Mouse (Mus musculus): Measurements from ENCODE around the gene Rgcc. TPM values are rescaled to one million over a fixed set of nuclear protein-coding genes. Genes with fewer than 3 reads are reported as not detected.

The Rgcc gene
- total and polyA plus RNA-seq, 3 experiments: 2.2 to 5.2 (median 2.3) TPM

DNA sequence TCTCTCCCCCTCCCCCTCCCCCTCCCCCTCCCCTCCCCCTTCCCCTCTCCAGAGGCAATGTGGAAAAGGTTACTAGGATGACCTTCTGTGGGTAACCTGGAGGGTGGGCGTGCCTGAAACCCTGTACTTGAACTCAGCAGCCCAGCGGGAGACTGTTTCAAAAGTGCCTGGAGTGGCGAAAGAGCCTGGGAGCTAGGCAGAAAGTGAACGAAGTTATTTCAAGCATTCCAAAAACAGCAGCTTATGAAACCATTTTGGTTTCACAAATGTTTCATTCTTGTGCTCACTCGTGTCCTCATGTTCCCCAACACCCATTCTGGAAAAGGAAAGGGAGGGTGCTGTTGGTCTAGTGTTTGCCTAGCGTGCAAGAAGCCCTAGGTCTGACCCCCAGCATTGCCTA is 1.6 kb downstream of the Rgcc start:
- H3K4me1 ChIP-seq (ENCODE audit: control insufficient read depth in 1 of 2, insufficient read depth in 2 of 2): peaks cover 10 to 43% of the 10 kb centered on the region in 2 experiments
- H3K79me2 ChIP-seq (replicated peaks; ENCODE audit: control insufficient read depth, extremely low read depth, insufficient read depth, poor library complexity, severe bottlenecking): no peaks in the 10 kb centered on the region
- TF ChIP-seq MEF2A (IDR thresholded peaks at IDR 0.05; ENCODE audit: borderline replicate concordance, low read depth, low read length): peak; percentile 22; the same call in 1 of the 2 replicates
- TF ChIP-seq RCOR1 (conservative IDR thresholded peaks at IDR 0.05; ENCODE audit: low read depth, low read length): no peak
- no peaks in the 10 kb centered on the region for H3K36me3 ChIP-seq (replicated peaks in 1 of 2; ENCODE audit: control insufficient read depth in 1 of 2, insufficient read depth in 1 of 2, low read length in 1 of 2)
- H3K9me3 ChIP-seq (replicated peaks; ENCODE audit: low read length): peaks cover 3% of the 10 kb centered on the region
- H3K27me3 ChIP-seq (replicated peaks): peaks cover 17% of the 10 kb centered on the region
- no peak overlapping the region for H3K27ac ChIP-seq (ENCODE audit: insufficient read depth, low read depth)
- H3K9ac ChIP-seq (ENCODE audit: insufficient read depth, low read depth): no peak overlapping the region
- no peak for DNase-seq (ENCODE audit: extremely low read depth)
- dilution Hi-C loops (cut with MboI; ENCODE audit: extremely low pct_ligation_motif_present, extremely low pct_unique_long_range_greater_than_20kb, low sequenced_read_pairs) (no loop called here), in situ Hi-C loops (cut with MboI; ENCODE audit: low pct_ligation_motif_present, low pct_unique_long_range_greater_than_20kb, low sequenced_read_pairs) (loop anchor here (5.0 to 10.0 kb wide), 2 partner anchors 32 to 175 kb away; no protein-coding TSS in a partner anchor)
- 0 out of 2 replicates have a peak overlapping the region, but pooled peaks have one; percentile 73 for H3K4me2 ChIP-seq (ENCODE audit: insufficient read depth, low read depth, poor library complexity, severe bottlenecking)
- no peak overlapping the region for H3K4me3 ChIP-seq (replicated peaks in 1 of 3; ENCODE audit: low read depth in 2 of 3, low read length in 2 of 3, poor library complexity in 1 of 3)

DNA sequence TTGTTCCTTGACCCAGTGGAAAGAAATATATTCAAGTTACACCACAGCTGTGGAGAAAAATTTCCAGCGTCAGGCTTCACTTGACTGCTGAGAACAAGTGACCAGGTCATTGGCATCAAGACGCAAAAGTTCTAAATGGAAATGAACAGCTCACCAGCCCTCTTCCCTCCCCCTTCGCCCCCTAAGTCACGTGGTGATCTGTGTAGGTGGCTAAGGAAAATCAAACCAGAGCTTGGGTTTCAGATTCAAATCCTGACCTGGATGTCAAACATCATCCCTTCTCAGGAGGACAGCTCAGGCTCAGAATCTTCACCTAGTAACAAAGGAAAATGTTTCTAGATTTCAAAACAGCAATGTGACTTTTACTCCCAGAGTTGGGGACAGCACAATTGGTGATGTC is 2.2 kb downstream of the Rgcc start:
- Histone ChIP-seq H3K4me2 (ENCODE audit: insufficient read depth, low read depth, poor library complexity, severe bottlenecking) (no peak overlapping the region), H3K36me3 (replicated peaks in 1 of 2; ENCODE audit: control insufficient read depth in 1 of 2, insufficient read depth in 1 of 2, low read length in 1 of 2) (no peaks in the 10 kb centered on the region), H3K27ac (ENCODE audit: insufficient read depth, low read depth) (no peak overlapping the region), H3K4me1 (ENCODE audit: control insufficient read depth in 1 of 2, insufficient read depth in 2 of 2) (peaks cover 10 to 45% of the 10 kb centered on the region in 2 experiments), H3K79me2 (replicated peaks; ENCODE audit: control insufficient read depth, extremely low read depth, insufficient read depth, poor library complexity, severe bottlenecking) (no peaks in the 10 kb centered on the region), H3K9me3 (replicated peaks; ENCODE audit: low read length) (peaks cover 3% of the 10 kb centered on the region), H3K4me3 (replicated peaks in 1 of 3; ENCODE audit: low read depth in 2 of 3, low read length in 2 of 3, poor library complexity in 1 of 3) (no peak overlapping the region), H3K9ac (ENCODE audit: insufficient read depth, low read depth) (no peak overlapping the region), H3K27me3 (replicated peaks) (peaks cover 17% of the 10 kb centered on the region)
- dilution Hi-C loops (cut with MboI; ENCODE audit: extremely low pct_ligation_motif_present, extremely low pct_unique_long_range_greater_than_20kb, low sequenced_read_pairs) (no loop called here), in situ Hi-C loops (cut with MboI; ENCODE audit: low pct_ligation_motif_present, low pct_unique_long_range_greater_than_20kb, low sequenced_read_pairs) (no loop called here)
- DNase-seq (ENCODE audit: extremely low read depth): no peak
- TF ChIP-seq ETS1 (conservative IDR thresholded peaks at IDR 0.05; ENCODE audit: low read depth, low read length) (peak; percentile 18; the same call in 1 of the 2 replicates), EP300 (IDR thresholded peaks at IDR 0.05; ENCODE audit: low read length) (peak; percentile 25; the same call in 1 of the 2 replicates), USF1 (IDR thresholded peaks at IDR 0.05; ENCODE audit: low read depth, low read length) (peak; percentile 61), KAT2A (IDR thresholded peaks at IDR 0.05; ENCODE audit: insufficient replicate concordance, low read length) (no peak), BHLHE40 (IDR thresholded peaks at IDR 0.05; ENCODE audit: low read depth, low read length) (peak; percentile 34; the same call in 1 of the 2 replicates), GABPA (IDR thresholded peaks at IDR 0.05; ENCODE audit: insufficient replicate concordance, low read depth, low read length) (no peak), USF2 (conservative IDR thresholded peaks at IDR 0.05; ENCODE audit: low read depth, low read length) (peak; percentile 50), ZC3H11A (IDR thresholded peaks at IDR 0.05; ENCODE audit: low read depth, low read length) (no peak), TBP (conservative IDR thresholded peaks at IDR 0.05; ENCODE audit: low read depth, low read length) (no peak)

DNA sequence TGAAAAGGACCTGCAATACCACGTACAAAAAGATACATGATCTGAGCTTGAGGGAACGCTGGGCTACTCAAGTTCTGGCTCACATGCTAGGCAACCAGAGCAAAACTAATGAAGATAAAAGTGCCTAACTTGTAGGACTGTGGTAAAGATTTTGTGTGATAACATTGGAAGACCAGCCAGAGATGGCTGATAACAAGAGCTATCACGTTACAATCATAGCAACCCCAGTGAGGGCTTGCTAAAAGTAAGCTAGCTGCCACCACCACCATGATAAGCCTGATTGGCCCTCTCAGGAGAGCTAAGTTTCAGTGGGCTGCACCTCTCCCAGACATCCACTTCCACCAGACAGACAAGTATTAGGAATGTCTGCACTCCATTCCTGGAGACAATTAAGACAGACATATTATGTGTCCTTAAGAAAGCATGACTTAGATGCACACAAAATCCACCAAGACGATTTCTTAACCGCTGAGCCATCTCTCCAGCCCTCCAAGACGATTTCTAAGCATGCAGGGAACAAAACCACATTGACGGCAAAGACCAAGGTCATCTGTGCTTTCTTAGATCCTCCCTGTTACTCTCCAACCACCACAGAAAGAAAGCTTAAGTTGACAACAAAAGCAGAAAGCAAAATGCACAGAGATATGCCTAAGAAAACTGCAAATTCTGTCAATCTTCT is 3.0 kb downstream of the Rgcc start:
- Histone ChIP-seq H3K36me3 (replicated peaks in 1 of 2; ENCODE audit: control insufficient read depth in 1 of 2, insufficient read depth in 1 of 2, low read length in 1 of 2) (no peaks in the 10 kb centered on the region), H3K4me2 (ENCODE audit: insufficient read depth, low read depth, poor library complexity, severe bottlenecking) (no peak overlapping the region), H3K4me1 (ENCODE audit: control insufficient read depth in 1 of 2, insufficient read depth in 2 of 2) (peaks cover 10 to 51% of the 10 kb centered on the region in 2 experiments), H3K9me3 (replicated peaks; ENCODE audit: low read length) (peaks cover 3% of the 10 kb centered on the region), H3K27ac (ENCODE audit: insufficient read depth, low read depth) (no peak overlapping the region), H3K27me3 (replicated peaks) (peaks cover 17% of the 10 kb centered on the region), H3K9ac (ENCODE audit: insufficient read depth, low read depth) (no peak overlapping the region), H3K4me3 (replicated peaks in 1 of 3; ENCODE audit: low read depth in 2 of 3, low read length in 2 of 3, poor library complexity in 1 of 3) (no peak overlapping the region), H3K79me2 (replicated peaks; ENCODE audit: control insufficient read depth, extremely low read depth, insufficient read depth, poor library complexity, severe bottlenecking) (no peaks in the 10 kb centered on the region)
- TF ChIP-seq MXI1 (IDR thresholded peaks at IDR 0.05; ENCODE audit: low read depth, low read length) (0 out of 2 replicates have a peak, but pooled peaks have one; percentile 8), JUND (conservative IDR thresholded peaks at IDR 0.05; ENCODE audit: low read depth, low read length) (no peak), POLR2AphosphoS2 (IDR thresholded peaks at IDR 0.05; ENCODE audit: low read depth, low read length) (no peak), ZKSCAN1 (IDR thresholded peaks at IDR 0.05; ENCODE audit: borderline replicate concordance, low read depth, low read length) (no peak), ELF1 (IDR thresholded peaks at IDR 0.05; ENCODE audit: low read depth, low read length) (no peak), EP300 (IDR thresholded peaks at IDR 0.05; ENCODE audit: low read length) (no peak), USF1 (IDR thresholded peaks at IDR 0.05; ENCODE audit: low read depth, low read length) (no peak), SIN3A (IDR thresholded peaks at IDR 0.05; ENCODE audit: low read length) (no peak)
- dilution Hi-C loops (cut with MboI; ENCODE audit: extremely low pct_ligation_motif_present, extremely low pct_unique_long_range_greater_than_20kb, low sequenced_read_pairs): no loop called here
- no peak for DNase-seq (ENCODE audit: extremely low read depth)
- in situ Hi-C loops (cut with MboI; ENCODE audit: low pct_ligation_motif_present, low pct_unique_long_range_greater_than_20kb, low sequenced_read_pairs): no loop called here
